Mouse (Mus musculus) CH12.LX (cell line): ENCODE measurements at regions not wholly inside any gene's neighbourhood (a gene's known extent, or its start where the extent isn't known, plus 50 kb on each side); places are given as distances from the start of the nearest gene placed in this dataset.

Experiments used
- CTCF ChIP-seq, 2 experiments: IDR thresholded peaks in 1 of 2; conservative IDR thresholded peaks in 1 of 2; 2 replicates each; pipeline ENCODE4 v1.5.1; 2011 to 2012; ENCODE audit warnings: low read depth in 2 of 2, low read length in 2 of 2, improper control_type of control experiment in 1 of 2, inconsistent platforms in 1 of 2, mild to moderate bottlenecking in 1 of 2, moderate library complexity in 1 of 2
- GABPA ChIP-seq: IDR thresholded peaks from 2 replicates; pipeline ENCODE4 v1.6.1; 2012; ENCODE audit warnings: low read depth, low read length, improper control_type of control experiment, inconsistent platforms; ENCODE audit not compliant: insufficient replicate concordance
- HCFC1 ChIP-seq: IDR thresholded peaks from 2 replicates; pipeline ENCODE4 v1.6.1; 2012; ENCODE audit warnings: low read depth, mild to moderate bottlenecking, inconsistent platforms, low read length, improper control_type of control experiment
- JUN ChIP-seq: IDR thresholded peaks from 2 replicates; pipeline ENCODE4 v1.6.1; 2011; ENCODE audit warnings: low read depth, mild to moderate bottlenecking, low read length, improper control_type of control experiment, moderate library complexity; ENCODE audit not compliant: insufficient read depth
- MAX ChIP-seq: IDR thresholded peaks from 2 replicates; pipeline ENCODE4 v1.6.1; 2011; ENCODE audit warnings: low read length, improper control_type of control experiment
- TBP ChIP-seq: conservative IDR thresholded peaks from 2 replicates; pipeline ENCODE4 v1.6.1; 2011; ENCODE audit warnings: low read depth, low read length, improper control_type of control experiment
- TCF12 ChIP-seq: IDR thresholded peaks from 2 replicates; pipeline ENCODE4 v1.6.1; 2014; ENCODE audit warnings: low read depth, mild to moderate bottlenecking, inconsistent platforms, low read length, improper control_type of control experiment
- ZNF384 ChIP-seq: IDR thresholded peaks from 2 replicates; pipeline ENCODE4 v1.6.1; 2012; ENCODE audit warnings: low read depth, low read length, improper control_type of control experiment, inconsistent platforms

DNA sequence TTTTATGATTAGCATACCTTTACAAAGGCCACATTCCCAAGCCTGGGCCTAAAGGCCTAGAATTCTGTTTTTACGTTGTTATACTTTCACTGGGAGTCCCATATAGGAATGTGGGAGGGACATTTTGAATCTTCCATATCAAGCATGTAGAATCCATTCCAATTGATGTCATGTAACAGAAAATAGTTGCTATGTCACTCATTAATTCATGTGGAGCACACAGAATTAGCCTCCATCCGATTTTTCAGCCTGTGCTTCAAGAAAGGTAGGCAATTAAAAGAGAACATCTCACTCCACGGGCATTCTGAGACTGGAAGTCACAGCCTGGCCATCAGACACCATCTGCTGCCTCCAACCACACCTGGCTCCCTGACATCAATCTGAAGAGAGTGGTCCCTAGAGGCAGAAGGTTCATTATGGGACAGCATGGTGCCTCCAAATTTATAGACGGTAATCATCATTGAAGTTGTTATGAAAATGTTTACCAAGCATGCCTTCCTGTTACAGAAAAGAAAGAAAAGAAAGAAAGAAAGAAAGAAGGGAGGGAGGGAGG is 436.9 kb upstream of the Sphkap start:
- TF ChIP-seq CTCF (conservative IDR thresholded peaks at IDR 0.05 in 1 of 2, IDR thresholded peaks at IDR 0.05 in 1 of 2; ENCODE audit: low read depth in 2 of 2, low read length in 2 of 2), result no peak
- TF ChIP-seq JUN, result no peak
- no peak for TF ChIP-seq HCFC1
- no peak for TF ChIP-seq GABPA
- TF ChIP-seq TBP, result no peak
- TF ChIP-seq TCF12, result no peak
- no peak for TF ChIP-seq MAX
- no peak for TF ChIP-seq ZNF384
